Mouse (Mus musculus) hindbrain, embryonic 10.5 days (tissue): ENCODE data around the gene Npy5r. TPM values are rescaled to one million over a fixed set of nuclear protein-coding genes. Genes with fewer than 3 reads are reported as not detected.

Experiments used
- DNase-seq: peaks from one replicate; pipeline ENCODE4 v3.0.0-alpha.2; 2017; ENCODE audit warnings: low spot score
- H3K27ac ChIP-seq: fragments of 300-500 bp; sonication (generic); 2 replicates; pipeline ENCODE4 v1.5.1; 2016; ENCODE audit warnings: mild to moderate bottlenecking, moderate library complexity
- H3K27me3 ChIP-seq: fragments of 300-500 bp; sonication (generic); 2 replicates; pipeline ENCODE4 v1.6.1; 2016; ENCODE audit warnings: mild to moderate bottlenecking; ENCODE audit not compliant: poor library complexity, insufficient read depth, severe bottlenecking
- H3K36me3 ChIP-seq: fragments of 300-500 bp; sonication (generic); 2 replicates; pipeline ENCODE4 v1.6.1; 2016; ENCODE audit warnings: mild to moderate bottlenecking, moderate library complexity
- H3K4me1 ChIP-seq: fragments of 300-500 bp; sonication (generic); replicated peaks from 2 replicates; pipeline ENCODE4 v1.6.1; 2016; ENCODE audit warnings: mild to moderate bottlenecking
- H3K4me3 ChIP-seq: fragments of 300-500 bp; sonication (generic); 2 replicates; pipeline ENCODE4 v1.5.1; 2016; ENCODE audit warnings: mild to moderate bottlenecking, moderate library complexity
- H3K9me3 ChIP-seq: fragments of 300-500 bp; sonication (generic); 2 replicates; pipeline ENCODE4 v1.6.1; 2016; ENCODE audit warnings: mild to moderate bottlenecking, moderate library complexity
- WGBS: fragments of 180-500 bp; shearing (Covaris S2); methylation state at CpG from one replicate; pipeline ENCODE4 v1.1.7; 2016; 5-methylcytosine and 5-hydroxymethylcytosine counted together
- polyA plus RNA-seq: library from polyadenylated mRNA; unstranded; fragments of >200 nt; fragmentation: Nextera tagmentation; extraction: Ambion mirVana; gene quantifications from 2 replicates; pipeline ENCODE4 v1.2.1, GENCODE M21; 2016

Npy5r gene
- polyA plus RNA-seq, 1 experiment from 2014 or later: not detected

DNA sequence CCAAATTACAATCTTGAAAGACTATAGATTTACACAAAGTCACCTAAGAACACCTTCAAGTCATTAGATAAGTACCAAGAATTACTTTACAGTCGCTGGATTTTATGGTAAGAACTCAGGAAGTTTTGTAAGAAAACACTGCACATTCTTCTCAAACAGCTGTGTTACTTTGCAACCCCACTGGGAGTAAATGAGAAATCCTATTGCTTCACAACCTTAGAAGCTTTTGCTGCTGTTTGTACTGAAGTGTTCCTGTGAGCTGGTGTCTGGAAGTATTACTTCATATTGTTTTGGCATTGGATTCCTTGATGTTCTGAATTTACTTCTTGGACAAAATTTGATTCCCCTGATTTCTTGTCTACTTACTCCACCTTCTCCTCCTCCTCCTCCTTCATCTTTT is 57.2 kb downstream of the Npy5r start:
- H3K27ac ChIP-seq: no peak overlapping the region
- H3K27me3 ChIP-seq: no peaks in the 10 kb centered on the region
- no peaks in the 10 kb centered on the region for H3K36me3 ChIP-seq
- no peaks in the 10 kb centered on the region for H3K4me1 ChIP-seq
- H3K9me3 ChIP-seq: no peaks in the 10 kb centered on the region
- 65% methylated on average over 1 of the region's 1 CpGs for WGBS
- no peak overlapping the region for H3K4me3 ChIP-seq
- DNase-seq: no peak

Other genes starting within 250 kb of the Npy5r start
- gene Tma16, start 201.6 kb downstream of the Npy5r start, polyA plus RNA-seq: 16.2 and 18.5 TPM in 2 replicates
- gene Tktl2, start 176.4 kb downstream of the Npy5r start, polyA plus RNA-seq: 0.05 TPM in 1 of 2 replicates, not detected in the other
- gene Npy1r, start 9.1 kb upstream of the Npy5r start, polyA plus RNA-seq: 0.29 and 0.49 TPM in 2 replicates
- gene Naf1, start 172.1 kb upstream of the Npy5r start, polyA plus RNA-seq: 2.5 and 3.8 TPM in 2 replicates